Mouse (Mus musculus): ENCODE data around the gene Lrtm1. TPM values are rescaled to one million over a fixed set of nuclear protein-coding genes. Genes with fewer than 3 reads are reported as not detected.

Gene Lrtm1
- polyA plus RNA-seq (2015; fragmentation: Nextera tagmentation; extraction: Ambion mirVana) = 0.14 and 0.20 TPM in 2 replicates

GRCm38 (mm10) chr14:29017883-29018282 is at the start of gene Lrtm1:
Gene Lrtm1 (plus strand): TSS chr14:29018208.

